Mouse (Mus musculus) hindbrain, embryonic 12.5 days (tissue): ENCODE data around the gene Hs3st4. TPM values are rescaled to one million over a fixed set of nuclear protein-coding genes. Genes with fewer than 3 reads are reported as not detected.

Source experiments
- ATAC-seq: fragments of 200-750 bp; cut with Nextera tagmentation; 2 replicates; pipeline ENCODE4 v1.8.0; 2017; ENCODE audit warnings: moderate TSS enrichment; ENCODE audit not compliant: low FRiP score
- H3K27ac ChIP-seq: fragments of 300-500 bp; sonication (generic); 2 replicates; pipeline ENCODE4 v1.5.1; 2016; ENCODE audit warnings: mild to moderate bottlenecking
- H3K27me3 ChIP-seq: fragments of 300-500 bp; sonication (generic); 2 replicates; pipeline ENCODE4 v1.6.1; 2016; ENCODE audit warnings: mild to moderate bottlenecking
- H3K36me3 ChIP-seq: fragments of 300-500 bp; sonication (generic); 2 replicates; pipeline ENCODE4 v1.6.1; 2016; ENCODE audit warnings: mild to moderate bottlenecking
- H3K4me1 ChIP-seq: fragments of 300-500 bp; sonication (generic); 2 replicates; pipeline ENCODE4 v1.6.1; 2016
- H3K4me2 ChIP-seq: fragments of 300-500 bp; sonication (generic); replicated peaks from 2 replicates; pipeline ENCODE4 v1.6.1; 2016; ENCODE audit warnings: mild to moderate bottlenecking
- H3K4me3 ChIP-seq: fragments of 300-500 bp; sonication (generic); 2 replicates; pipeline ENCODE4 v1.5.1; 2016; ENCODE audit warnings: mild to moderate bottlenecking
- H3K9ac ChIP-seq: fragments of 300-500 bp; sonication (generic); 2 replicates; pipeline ENCODE4 v1.6.1; 2016; ENCODE audit warnings: mild to moderate bottlenecking, moderate library complexity
- H3K9me3 ChIP-seq: fragments of 300-500 bp; sonication (generic); replicated peaks from 2 replicates; pipeline ENCODE4 v1.6.1; 2016; ENCODE audit warnings: mild to moderate bottlenecking
- WGBS: fragments of 180-500 bp; shearing (Covaris S2); methylation state at CpG from one replicate; pipeline ENCODE4 v1.1.7; 2016; 5-methylcytosine and 5-hydroxymethylcytosine counted together
- polyA plus RNA-seq: library from polyadenylated mRNA; unstranded; fragments of >200 nt; fragmentation: Nextera tagmentation; extraction: Ambion mirVana; gene quantifications from 2 replicates; pipeline ENCODE4 v1.2.1, GENCODE M21; 2016

Gene Hs3st4
- polyA plus RNA-seq = 1.8 and 2.5 TPM in 2 replicates

DNA sequence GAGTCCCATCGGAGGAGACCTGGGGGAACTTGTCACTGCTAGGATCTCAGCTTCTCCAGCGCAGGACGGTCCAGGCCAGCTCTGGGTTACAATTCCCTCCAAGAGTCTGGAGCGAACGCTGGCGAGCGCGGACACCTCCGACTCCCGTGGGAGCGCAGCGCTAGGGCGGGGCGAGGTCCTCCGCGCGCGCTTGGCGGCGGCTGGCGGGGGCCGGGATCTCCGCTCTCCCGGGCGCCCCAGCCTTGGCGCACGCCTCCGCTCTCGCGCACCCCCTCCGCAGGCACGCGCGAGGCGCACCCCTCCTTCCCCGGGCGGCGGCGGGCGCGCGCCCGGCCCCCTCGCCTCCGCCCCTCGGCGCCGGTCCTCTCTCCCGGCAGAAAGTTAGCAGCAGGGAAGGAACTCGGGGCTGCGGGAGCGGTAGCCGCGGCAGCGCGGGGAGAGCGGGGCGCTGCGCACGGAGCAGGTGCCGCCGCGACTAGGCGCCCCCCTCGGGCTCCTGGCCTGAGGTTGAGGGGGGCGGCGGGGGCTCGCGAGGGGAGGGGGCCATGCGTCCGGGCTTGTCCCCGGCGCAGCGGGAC is at the start of gene Hs3st4:
Hs3st4 (plus strand) TSS at position 409 of the 578 bp plus-strand sequence.
- WGBS = under 1% methylated on average over 41 of the region's 74 CpGs
- Histone ChIP-seq H3K9me3 (no peaks in the 10 kb centered on the region), H3K4me2 (peak within 1 kb of the TSS; percentile 100), H3K27ac (no peak within 1 kb of the TSS), H3K36me3 (no peaks in the 10 kb centered on the region), H3K27me3 (peaks cover 85% of the 10 kb centered on the region), H3K4me3 (peak within 1 kb of the TSS; percentile 77), H3K9ac (peak within 1 kb of the TSS; percentile 64), H3K4me1 (peaks cover 13% of the 10 kb centered on the region)
- ATAC-seq = peak; percentile 72

DNA sequence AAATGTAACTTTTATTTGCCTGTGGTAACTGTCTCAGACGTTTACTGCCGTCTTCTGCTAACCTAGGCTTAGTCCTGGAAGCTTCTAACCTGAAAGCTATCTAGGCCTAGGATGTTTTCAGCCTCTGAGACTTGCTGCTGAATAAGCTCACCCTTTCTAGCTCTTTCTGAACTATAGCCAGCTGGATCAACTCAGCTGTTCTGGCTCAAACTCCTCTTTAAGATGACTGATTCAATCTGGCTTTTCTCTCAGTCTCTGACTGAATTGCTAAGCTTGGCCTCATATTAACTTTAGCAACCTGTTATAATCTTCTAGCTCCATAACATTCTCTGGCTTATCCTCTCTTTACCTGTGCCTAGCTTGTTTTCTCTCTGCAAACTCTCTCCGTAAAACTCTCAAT is 35.8 kb upstream of the Hs3st4 start:
- no peak overlapping the region for H3K9ac ChIP-seq
- H3K27ac ChIP-seq = no peak overlapping the region
- WGBS = 80% methylated on average over 3 of the region's 3 CpGs
- no peaks in the 10 kb centered on the region for H3K9me3 ChIP-seq
- no peak overlapping the region for H3K4me2 ChIP-seq
- no peaks in the 10 kb centered on the region for H3K36me3 ChIP-seq
- no peak for ATAC-seq
- no peak overlapping the region for H3K4me3 ChIP-seq
- H3K4me1 ChIP-seq = no peaks in the 10 kb centered on the region
- no peaks in the 10 kb centered on the region for H3K27me3 ChIP-seq

DNA sequence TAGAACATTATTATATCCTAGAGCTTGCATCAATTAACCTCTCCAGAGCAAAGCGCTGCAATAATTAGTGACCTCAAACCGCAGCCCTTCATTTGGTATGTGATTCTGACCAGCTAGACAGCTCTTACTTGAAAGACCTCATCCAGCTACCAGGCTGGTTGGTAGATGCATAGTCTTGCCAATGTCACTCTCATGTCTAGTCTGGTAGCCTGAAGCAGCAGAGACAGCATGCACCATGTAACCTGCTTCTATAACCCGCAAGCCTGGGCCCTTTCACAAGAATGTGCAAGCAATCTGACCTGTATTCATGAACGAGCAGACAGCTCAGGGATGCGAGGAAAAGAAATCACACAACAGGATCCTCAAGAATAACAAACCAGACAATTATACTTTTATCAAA is 19.6 kb upstream of the Hs3st4 start:
- no peaks in the 10 kb centered on the region for H3K27me3 ChIP-seq
- H3K4me1 ChIP-seq = no peaks in the 10 kb centered on the region
- ATAC-seq = no peak
- H3K9me3 ChIP-seq = peaks cover 8% of the 10 kb centered on the region
- H3K27ac ChIP-seq = no peak overlapping the region
- no peak overlapping the region for H3K9ac ChIP-seq
- H3K4me2 ChIP-seq = no peak overlapping the region
- WGBS = 86% methylated on average over 5 of the region's 5 CpGs
- no peaks in the 10 kb centered on the region for H3K36me3 ChIP-seq
- H3K4me3 ChIP-seq = no peak overlapping the region

DNA sequence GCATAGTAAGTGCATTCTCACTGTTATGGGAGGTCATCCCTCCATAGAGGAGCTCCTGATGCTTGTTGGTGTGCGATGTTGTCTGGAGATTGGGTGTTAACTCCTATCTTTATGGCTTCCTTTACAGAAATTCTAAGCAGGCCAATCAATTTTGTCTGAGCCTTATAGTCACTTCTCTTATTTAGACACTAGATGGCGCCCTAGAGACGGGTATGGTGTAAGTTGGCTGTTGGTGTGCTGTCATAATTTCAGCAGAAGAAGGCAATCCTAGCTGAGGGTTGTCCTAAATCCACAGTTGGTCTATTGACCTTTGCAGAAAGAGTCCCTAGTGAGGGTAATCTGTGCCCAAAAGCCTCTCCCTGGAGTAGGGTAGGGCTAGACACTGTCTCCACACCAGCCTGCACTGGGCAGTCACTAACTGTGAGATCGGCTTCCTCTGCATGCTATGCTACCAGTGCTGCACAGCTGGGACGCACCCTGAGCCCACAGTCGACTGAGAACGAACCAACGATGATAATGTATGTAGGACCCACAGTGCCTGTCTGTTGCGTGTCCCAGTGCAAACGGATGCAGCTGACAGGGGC is 18.0 kb upstream of the Hs3st4 start:
- no peak overlapping the region for H3K4me2 ChIP-seq
- 51% methylated on average over 10 of the region's 10 CpGs for WGBS
- H3K27me3 ChIP-seq = no peaks in the 10 kb centered on the region
- no peak overlapping the region for H3K4me3 ChIP-seq
- no peak overlapping the region for H3K9ac ChIP-seq
- H3K27ac ChIP-seq = no peak overlapping the region
- H3K4me1 ChIP-seq = no peaks in the 10 kb centered on the region
- H3K36me3 ChIP-seq = no peaks in the 10 kb centered on the region
- peak; percentile 63 for ATAC-seq
- H3K9me3 ChIP-seq = peaks cover 8% of the 10 kb centered on the region

DNA sequence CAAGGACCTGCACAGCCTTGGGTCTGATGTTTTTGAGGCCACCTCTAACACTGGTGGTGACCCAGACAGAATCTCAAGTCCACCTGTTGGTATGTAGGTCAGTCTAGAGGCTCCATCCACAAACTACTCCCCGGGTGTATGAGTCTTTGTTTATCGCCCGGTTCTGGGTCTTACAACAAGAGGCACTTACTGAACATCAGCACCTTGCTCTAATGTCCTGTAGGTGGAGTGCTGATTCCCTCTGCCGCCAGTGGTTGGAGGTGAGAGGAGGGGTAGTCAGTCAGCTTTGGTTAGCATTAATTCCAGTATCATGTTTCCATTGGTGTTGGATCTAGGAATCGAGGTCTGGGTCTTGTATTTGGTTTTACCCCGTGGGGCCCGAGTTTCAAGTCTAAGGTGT is 17.2 kb upstream of the Hs3st4 start:
- Histone ChIP-seq H3K36me3 (no peaks in the 10 kb centered on the region), H3K4me3 (no peak overlapping the region), H3K27me3 (no peaks in the 10 kb centered on the region), H3K9ac (no peak overlapping the region), H3K9me3 (peaks cover 8% of the 10 kb centered on the region), H3K4me2 (no peak overlapping the region), H3K4me1 (no peaks in the 10 kb centered on the region), H3K27ac (no peak overlapping the region)
- no peak for ATAC-seq
- 70% methylated on average over 7 of the region's 7 CpGs for WGBS

DNA sequence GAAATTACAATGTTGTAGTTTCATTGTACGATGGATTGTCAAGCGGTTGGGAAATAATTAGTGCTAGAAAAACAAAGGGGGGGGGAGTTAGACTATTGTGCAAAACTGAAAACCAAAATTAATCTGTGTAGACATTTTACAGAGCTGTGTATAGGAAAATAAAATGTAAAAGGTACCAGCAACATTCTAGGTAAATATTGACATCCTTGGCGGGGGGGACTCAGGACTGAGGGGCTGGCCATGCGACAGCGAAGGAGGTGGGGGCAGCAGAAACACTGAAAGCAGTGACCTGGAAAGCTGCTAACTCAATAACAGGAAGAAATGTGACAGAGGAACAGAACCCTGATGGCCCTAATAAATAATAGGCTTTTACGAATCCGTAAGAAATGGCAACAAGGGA is 7.2 kb upstream of the Hs3st4 start:
- H3K4me2 ChIP-seq = no peak overlapping the region
- 52% methylated on average over 7 of the region's 7 CpGs for WGBS
- ATAC-seq = no peak
- H3K9me3 ChIP-seq = no peaks in the 10 kb centered on the region
- H3K4me3 ChIP-seq = no peak overlapping the region
- H3K27ac ChIP-seq = no peak overlapping the region
- peaks cover 20% of the 10 kb centered on the region for H3K27me3 ChIP-seq
- H3K36me3 ChIP-seq = no peaks in the 10 kb centered on the region
- no peak overlapping the region for H3K9ac ChIP-seq
- H3K4me1 ChIP-seq = no peaks in the 10 kb centered on the region

DNA sequence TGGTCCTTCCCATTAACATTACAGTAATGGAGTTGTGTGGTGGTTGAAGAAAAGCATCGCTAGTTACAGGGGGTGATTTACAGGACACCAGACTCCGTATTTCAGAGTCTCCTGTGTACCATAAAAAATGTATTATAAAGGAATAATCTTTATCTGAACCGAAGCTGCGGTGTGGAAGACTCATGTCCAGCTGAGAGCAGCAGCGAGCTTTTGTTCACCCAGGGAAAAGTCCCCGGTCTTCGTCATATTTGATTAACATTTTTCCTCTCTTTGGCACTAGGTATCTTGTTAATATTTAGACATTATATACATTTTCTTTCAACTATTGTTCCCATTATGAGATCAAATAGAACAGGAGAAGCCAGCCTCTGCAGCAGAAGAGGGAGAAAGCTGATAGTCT is 1.2 kb upstream of the Hs3st4 start:
- peaks cover 79% of the 10 kb centered on the region for H3K27me3 ChIP-seq
- no peak for ATAC-seq
- H3K4me2 ChIP-seq = peak overlapping the region; percentile 100
- no peak overlapping the region for H3K4me3 ChIP-seq
- H3K9me3 ChIP-seq = no peaks in the 10 kb centered on the region
- peaks cover 13% of the 10 kb centered on the region for H3K4me1 ChIP-seq
- H3K36me3 ChIP-seq = no peaks in the 10 kb centered on the region
- WGBS = 31% methylated on average over 7 of the region's 7 CpGs
- H3K27ac ChIP-seq = no peak overlapping the region
- H3K9ac ChIP-seq = no peak overlapping the region

DNA sequence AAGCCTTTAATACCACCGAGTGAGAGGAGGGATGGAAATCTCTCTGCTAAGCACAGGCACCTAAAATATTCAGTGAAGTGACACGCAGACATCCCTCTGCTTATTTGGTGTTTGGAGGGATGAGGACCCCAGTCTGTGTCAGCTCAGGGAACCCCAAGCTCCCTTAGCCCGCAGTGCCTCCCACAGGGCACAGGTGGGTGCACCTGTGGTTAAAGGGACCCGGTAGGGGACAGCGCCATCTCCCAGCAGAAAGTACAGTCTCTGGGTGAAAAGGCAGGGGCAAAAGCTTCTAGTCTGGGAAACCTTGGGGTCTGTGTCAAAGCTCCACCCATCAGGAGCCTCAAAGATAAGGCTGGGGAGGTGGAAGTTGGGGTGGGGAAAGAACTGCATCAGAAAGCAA is 659 bp upstream of the Hs3st4 start:
- Histone ChIP-seq H3K4me1 (peaks cover 13% of the 10 kb centered on the region), H3K36me3 (no peaks in the 10 kb centered on the region), H3K27ac (no peak overlapping the region), H3K9ac (no peak overlapping the region), H3K4me3 (peak overlapping the region; percentile 77), H3K27me3 (peaks cover 84% of the 10 kb centered on the region), H3K9me3 (no peaks in the 10 kb centered on the region), H3K4me2 (peak overlapping the region; percentile 100)
- WGBS = 0% methylated on average over 5 of the region's 5 CpGs
- no peak for ATAC-seq

DNA sequence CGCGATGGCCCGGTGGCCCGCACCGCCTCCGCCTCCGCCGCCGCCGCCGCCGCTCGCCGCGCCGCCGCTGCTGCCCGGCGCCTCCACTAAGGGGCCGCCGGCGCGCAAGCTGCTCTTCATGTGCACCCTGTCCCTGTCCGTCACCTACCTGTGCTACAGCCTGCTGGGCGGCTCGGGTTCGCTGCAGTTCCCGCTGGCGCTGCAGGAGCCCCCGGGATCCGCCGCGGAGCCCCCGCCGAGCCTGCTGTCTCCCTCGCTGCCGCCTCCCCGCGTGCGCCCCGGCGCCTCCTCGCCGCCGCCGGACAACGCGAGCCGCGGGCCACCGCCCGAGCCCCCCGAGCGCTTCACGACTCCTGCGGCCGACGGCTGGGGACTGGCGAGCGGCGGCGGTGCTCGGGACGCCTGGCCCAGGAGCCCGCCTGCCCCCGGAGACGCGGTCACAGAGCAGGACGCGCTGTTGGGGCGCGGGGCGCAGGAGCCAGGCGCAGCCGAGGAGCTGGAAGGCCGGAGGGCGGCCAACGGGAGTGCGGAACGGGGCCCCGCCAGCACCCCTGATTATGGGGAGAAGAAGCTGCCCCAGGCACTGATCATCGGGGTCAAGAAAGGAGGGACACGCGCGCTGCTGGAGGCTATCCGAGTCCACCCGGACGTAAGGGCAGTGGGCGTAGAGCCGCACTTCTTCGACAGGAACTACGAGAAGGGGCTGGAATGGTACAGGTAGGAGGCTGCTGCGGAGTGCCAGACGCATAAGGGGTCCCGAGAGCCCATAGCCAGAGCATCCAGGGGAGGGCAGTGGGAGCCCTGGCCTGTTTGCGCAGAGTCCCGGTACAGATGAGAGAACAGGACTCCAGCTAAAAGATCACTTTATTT is 743 bp downstream of the Hs3st4 start:
- Histone ChIP-seq H3K27me3 (peaks cover 83% of the 10 kb centered on the region), H3K27ac (no peak overlapping the region)
- whole genome bisulfite sequencing = under 1% methylated on average over 75 of the region's 97 CpGs

DNA sequence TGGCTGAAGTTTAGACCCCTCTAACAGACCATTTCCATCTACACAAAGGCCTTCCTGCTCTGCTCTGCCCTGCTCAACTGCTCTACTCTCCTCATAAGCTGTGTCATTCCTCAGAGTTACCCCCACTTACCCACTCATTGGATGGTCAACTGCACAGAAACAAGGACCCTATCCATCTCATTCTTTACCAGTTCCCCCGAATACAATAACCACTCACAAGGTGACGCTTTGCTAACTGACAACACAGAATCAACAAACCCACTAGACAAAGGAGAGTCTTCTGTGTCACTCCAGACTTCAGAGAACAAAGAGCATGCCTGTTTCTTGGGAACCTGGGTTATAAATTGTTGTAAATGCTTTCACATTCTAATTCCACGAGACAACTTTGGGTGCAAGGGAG is 9.5 kb downstream of the Hs3st4 start:
- H3K36me3 ChIP-seq = no peaks in the 10 kb centered on the region
- H3K9me3 ChIP-seq = no peaks in the 10 kb centered on the region
- no peaks in the 10 kb centered on the region for H3K4me1 ChIP-seq
- no peak for ATAC-seq
- H3K27ac ChIP-seq = no peak overlapping the region
- H3K4me3 ChIP-seq = no peak overlapping the region
- WGBS = 41% methylated on average over 3 of the region's 3 CpGs
- H3K4me2 ChIP-seq = no peak overlapping the region
- no peak overlapping the region for H3K9ac ChIP-seq
- peaks cover under 1% of the 10 kb centered on the region; the same call in 1 of the 2 replicates for H3K27me3 ChIP-seq

More for the DNA sequence above, 743 bp downstream of the Hs3st4 start:
- H3K36me3 ChIP-seq = no peaks in the 10 kb centered on the region
- H3K4me1 ChIP-seq = peaks cover 13% of the 10 kb centered on the region
- peak overlapping the region; percentile 64 for H3K9ac ChIP-seq
- H3K4me2 ChIP-seq = peak overlapping the region; percentile 100
- no peaks in the 10 kb centered on the region for H3K9me3 ChIP-seq
- peak; percentile 56; the same call in 1 of the 2 replicates for ATAC-seq
- H3K4me3 ChIP-seq = peak overlapping the region; percentile 77

DNA sequence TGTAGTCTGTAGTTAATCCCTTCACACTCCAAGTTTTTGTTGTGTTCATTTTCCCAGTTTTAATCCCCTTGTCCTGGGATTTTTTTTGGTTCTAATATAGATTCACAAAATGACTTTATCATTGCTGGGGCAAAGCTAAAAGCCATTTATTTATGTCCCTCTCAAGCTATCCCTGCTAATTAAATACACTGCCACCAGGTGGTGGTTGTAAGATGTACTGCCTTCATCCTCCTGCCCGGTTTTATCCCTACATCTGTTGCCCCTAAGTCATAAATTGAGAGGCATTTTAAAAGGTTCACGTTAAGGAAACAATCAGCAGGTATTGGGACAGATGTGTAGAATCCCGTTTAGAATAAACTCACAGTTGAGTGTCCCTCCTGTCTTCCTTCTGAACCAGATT is 14.6 kb downstream of the Hs3st4 start:
- H3K9me3 ChIP-seq = no peaks in the 10 kb centered on the region
- H3K4me3 ChIP-seq = no peak overlapping the region
- H3K36me3 ChIP-seq = no peaks in the 10 kb centered on the region
- H3K9ac ChIP-seq = no peak overlapping the region
- no peaks in the 10 kb centered on the region for H3K4me1 ChIP-seq
- no peak overlapping the region for H3K4me2 ChIP-seq
- no peaks in the 10 kb centered on the region for H3K27me3 ChIP-seq
- no peak for ATAC-seq
- 48% methylated on average over 3 of the region's 3 CpGs for WGBS
- no peak overlapping the region for H3K27ac ChIP-seq

DNA sequence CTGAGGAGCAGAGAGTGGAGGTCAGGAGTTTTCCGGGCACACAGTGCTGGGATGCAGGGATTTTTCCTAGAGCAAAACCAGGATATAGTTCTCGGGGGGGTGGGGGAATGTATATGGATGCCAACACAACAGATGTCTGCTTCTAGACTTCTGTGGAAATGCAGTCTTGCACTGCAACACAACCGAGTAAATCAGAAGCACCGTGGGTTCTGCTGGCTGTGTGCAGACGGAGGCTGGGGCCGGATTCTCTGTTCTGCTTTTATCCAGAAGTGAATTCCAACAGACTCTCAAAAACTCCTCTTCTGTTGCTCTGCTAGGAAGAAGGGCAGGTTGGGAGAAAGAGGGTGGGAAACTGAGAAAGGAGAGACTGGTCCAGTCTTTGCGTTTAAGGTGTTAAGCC is 15.9 kb downstream of the Hs3st4 start:
- H3K27ac ChIP-seq = no peak overlapping the region
- H3K4me2 ChIP-seq = no peak overlapping the region
- no peak for ATAC-seq

More for the DNA sequence above, 15.9 kb downstream of the Hs3st4 start:
- H3K36me3 ChIP-seq = no peaks in the 10 kb centered on the region
- H3K4me3 ChIP-seq = no peak overlapping the region
- 75% methylated on average over 7 of the region's 7 CpGs for WGBS
- H3K27me3 ChIP-seq = no peaks in the 10 kb centered on the region
- H3K9ac ChIP-seq = no peak overlapping the region
- H3K4me1 ChIP-seq = no peaks in the 10 kb centered on the region
- H3K9me3 ChIP-seq = no peaks in the 10 kb centered on the region
